Mouse (Mus musculus) embryonic stem cell, embryonic (primary cell): ENCODE data around the gene Sdhaf3.

Experiments used
- CTCF ChIA-PET, 4 experiments: fragments of 300-600 bp in 2 of 4; fragments of 350-600 bp in 2 of 4; sonication (Branson Sonifier 250); formaldehyde crosslinking; loops; one replicate each; lab custom pipeline; 2022; ENCODE audit warnings: inconsistent platforms in 2 of 4; lab: Charles Lee
- POLR2A ChIA-PET, 4 experiments: fragments of 300-600 bp in 2 of 4; fragments of 350-600 bp in 2 of 4; sonication (Branson Sonifier 250); formaldehyde crosslinking; loops; one replicate each; lab custom pipeline; 2022; ENCODE audit warnings: antibody characterized with exemption in 4 of 4, inconsistent platforms in 1 of 4; lab: Charles Lee

Gene Sdhaf3

DNA sequence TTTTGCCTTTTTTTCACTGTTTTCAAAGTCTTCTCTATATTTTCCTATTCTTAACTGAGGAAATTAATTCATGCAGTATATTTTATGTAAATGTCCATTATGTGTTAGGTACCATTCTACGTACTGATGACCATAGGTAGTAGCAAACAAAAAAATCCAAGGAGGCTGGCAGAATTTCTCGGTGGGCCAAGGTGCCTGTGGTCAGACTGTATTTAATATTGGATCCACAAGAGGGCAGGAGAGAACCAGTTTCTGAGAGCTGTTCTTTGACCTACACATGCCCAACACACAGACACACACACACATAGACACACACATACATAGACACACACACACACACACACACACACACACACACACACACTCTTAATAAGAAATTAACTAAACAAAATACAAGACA is 48.2 kb downstream of the Sdhaf3 start:
- CTCF ChIA-PET, result interaction anchor here in 3 of 4 experiments (0.6 to 2.1 kb wide), 9 partner anchors 17 to 1146 kb away, joined by 3 to 8 read pairs (median 4); partner anchors contain the start of gene Sdhaf3 (in 1 of the 3)
- POLR2A ChIA-PET, result no interaction called here

DNA sequence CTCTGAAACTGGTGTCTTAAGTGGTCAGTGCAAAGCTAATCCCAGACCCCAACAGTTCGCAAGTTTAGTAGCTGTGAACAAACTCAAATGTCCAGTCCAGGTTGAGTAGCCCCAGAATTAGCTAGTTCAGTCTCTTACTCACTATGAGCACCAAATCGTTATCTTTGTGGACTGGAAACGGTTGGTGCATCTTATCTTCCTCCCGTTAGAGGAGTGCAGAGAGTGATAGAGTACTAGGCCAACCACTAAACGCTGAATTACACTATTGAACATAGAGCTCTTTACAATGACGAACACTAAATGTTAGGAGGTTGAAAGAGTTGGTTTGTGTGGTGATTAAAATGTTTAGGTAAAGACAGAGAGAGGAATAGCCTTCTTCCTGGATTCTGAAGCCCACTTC is 82.3 kb downstream of the Sdhaf3 start:
- ChIA-PET POLR2A (no interaction called here), CTCF (interaction anchor here in 1 of 4 experiments (0.6 kb wide), 1 partner anchor 697 kb away, joined by 4 read pairs; no protein-coding TSS in a partner anchor)

DNA sequence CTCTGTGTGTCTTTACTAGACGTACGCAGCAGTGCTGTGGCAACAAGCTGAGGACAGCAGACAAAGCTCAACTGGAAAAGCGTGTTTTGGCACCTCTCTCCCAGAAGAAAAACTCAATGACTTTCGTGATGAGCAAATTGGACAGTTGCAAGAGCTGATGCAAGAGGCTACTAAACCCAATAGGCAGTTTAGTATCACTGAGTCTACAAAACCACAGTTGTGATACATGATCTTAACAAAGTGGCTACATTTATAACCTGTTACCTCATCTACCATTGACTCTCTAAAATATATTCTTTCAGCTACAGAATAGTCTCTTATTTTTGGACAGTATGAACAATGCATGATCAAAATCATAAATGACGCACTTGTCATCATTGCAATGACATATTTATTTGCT is 83.0 kb downstream of the Sdhaf3 start:
- CTCF ChIA-PET, result no interaction called here
- POLR2A ChIA-PET, result no interaction called here

GRCm38 (mm10) chr6:7041912-7042311 is 86.1 kb downstream of the Sdhaf3 start:
- ChIA-PET POLR2A (no interaction called here), CTCF (no interaction called here)

GRCm38 (mm10) chr6:7062819-7063218 is 107.0 kb downstream of the Sdhaf3 start:
- POLR2A ChIA-PET, result no interaction called here
- CTCF ChIA-PET, result no interaction called here

DNA sequence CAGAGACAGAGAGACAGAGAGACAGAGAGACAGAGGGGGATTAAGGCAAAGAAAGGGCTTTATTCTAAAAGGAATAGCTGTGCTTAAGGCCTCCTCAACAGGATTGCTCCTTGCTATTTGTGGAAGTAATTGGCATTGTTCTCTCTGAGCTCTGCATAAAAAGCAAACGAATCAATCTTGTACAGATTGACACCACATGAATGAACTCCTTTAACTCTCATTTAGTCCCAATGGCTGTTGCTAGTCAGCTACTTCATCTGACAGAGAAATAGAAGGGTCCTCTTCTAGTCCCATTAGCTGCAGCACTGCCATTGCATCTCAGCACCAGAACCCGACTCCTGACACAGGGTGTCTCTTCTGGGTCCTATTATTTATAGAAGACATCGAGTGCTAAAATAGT is 113.0 kb downstream of the Sdhaf3 start:
- ChIA-PET POLR2A (no interaction called here), CTCF (no interaction called here)

GRCm38 (mm10) chr6:7069463-7069862 is 113.7 kb downstream of the Sdhaf3 start:
- ChIA-PET CTCF (no interaction called here), POLR2A (no interaction called here)

DNA sequence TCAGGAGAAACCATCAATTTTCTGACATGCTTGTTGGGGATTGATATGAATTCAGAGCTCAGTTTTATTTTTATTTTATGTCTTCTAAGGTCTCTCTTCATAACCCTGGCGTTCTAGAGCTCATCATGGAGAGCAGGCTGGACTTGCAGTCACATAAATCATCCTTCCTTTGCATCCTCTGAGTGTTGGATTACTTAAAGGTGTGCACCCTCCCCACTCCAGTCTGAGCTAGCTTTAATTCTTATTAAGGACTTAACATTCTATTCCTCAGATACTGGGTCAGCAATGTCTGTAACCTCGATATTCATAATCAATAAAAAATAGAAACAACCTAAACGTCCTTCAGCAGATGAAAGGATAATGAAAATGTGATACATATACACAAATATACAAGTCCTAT is 126.2 kb downstream of the Sdhaf3 start:
- ChIA-PET POLR2A (no interaction called here), CTCF (no interaction called here)

GRCm38 (mm10) chr6:7082467-7083259 is 126.9 kb downstream of the Sdhaf3 start:
- ChIA-PET CTCF (no interaction called here), POLR2A (no interaction called here)

DNA sequence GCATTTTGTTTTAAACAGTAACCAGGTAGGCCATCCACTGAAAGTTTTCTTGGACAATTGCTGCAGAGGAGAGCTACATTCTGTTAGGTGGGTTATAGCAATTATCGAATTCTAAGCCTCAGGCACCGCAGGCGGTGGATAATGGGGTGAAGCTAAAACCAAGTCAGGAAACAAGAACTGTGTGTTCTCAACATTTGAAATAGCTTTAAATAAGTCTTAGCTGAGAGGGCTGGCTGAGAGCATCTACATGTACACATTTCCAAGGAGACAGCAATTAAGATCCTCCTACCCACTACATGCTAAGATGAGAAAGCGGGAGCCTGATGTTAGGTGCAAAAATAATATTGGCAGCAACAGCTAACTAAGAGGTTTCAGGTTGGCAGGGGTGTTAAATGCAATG is 127.9 kb downstream of the Sdhaf3 start:
- POLR2A ChIA-PET, result no interaction called here
- CTCF ChIA-PET, result no interaction called here

DNA sequence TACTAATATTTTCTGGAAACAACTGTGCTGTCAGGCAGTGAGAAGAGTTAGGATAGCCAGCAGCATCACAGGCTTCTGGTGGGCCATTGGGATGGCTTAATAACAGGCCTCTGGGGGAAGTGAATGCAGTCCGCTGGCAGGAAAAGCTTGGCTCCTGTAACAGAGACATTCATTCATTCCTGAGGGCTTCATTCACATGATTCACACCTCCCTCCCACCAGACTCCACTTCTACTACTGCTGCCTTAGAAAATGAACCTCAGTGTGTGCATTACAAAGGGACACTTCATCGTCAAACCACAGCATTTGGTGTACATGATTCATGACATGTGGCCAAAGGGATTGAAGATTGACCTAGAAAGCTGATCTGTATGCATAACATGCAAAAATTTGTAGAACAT is 128.6 kb downstream of the Sdhaf3 start:
- CTCF ChIA-PET, result no interaction called here
- POLR2A ChIA-PET, result no interaction called here

DNA sequence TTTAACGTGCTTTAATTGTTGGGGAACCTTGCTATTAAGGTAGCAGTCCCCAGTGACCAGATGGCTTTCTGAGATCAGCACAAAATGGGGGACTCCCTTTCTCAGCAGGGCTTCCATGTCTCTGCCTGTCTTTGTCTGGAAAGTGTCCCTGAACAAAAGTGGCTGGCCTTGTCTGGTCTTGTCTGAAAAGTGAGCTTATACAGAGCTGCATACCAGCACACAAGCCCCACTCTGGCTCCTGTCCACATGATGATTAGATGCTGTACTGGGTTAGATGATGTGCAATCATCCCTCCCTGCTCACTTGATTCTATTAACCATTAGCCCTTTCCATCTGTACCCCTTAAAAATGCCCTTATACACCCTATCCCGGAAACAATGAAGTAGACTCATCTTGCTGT is 129.7 kb downstream of the Sdhaf3 start:
- POLR2A ChIA-PET, result no interaction called here
- CTCF ChIA-PET, result interaction anchor here in 1 of 4 experiments (1.3 kb wide), 1 partner anchor 142 kb away, joined by 3 read pairs; no protein-coding TSS in a partner anchor

GRCm38 (mm10) chr6:7092094-7092493 is 136.3 kb downstream of the Sdhaf3 start:
- POLR2A ChIA-PET, result interaction anchor here in 1 of 4 experiments (0.7 kb wide), 1 partner anchor 141 kb away, joined by 3 read pairs; no protein-coding TSS in a partner anchor

More at GRCm38 (mm10) chr6:7092094-7092493, 136.3 kb downstream of the Sdhaf3 start:
- CTCF ChIA-PET, result no interaction called here
